Mouse (Mus musculus) stomach, adult 2 months (tissue): Measurements from ENCODE around the gene Gm8857. TPM values are rescaled to one million over a fixed set of nuclear protein-coding genes. Genes with fewer than 3 reads are reported as not detected.

Experiments
- polyA plus RNA-seq: library from polyadenylated mRNA; depleted of rRNA; stranded (reverse); fragments of >200 nt; gene quantifications from 2 replicates; pipeline ENCODE4 v1.2.3, GENCODE M21; 2012; rRNA removed

Gene Gm8857
- polyA plus RNA-seq, result not detected in 2 replicates

DNA sequence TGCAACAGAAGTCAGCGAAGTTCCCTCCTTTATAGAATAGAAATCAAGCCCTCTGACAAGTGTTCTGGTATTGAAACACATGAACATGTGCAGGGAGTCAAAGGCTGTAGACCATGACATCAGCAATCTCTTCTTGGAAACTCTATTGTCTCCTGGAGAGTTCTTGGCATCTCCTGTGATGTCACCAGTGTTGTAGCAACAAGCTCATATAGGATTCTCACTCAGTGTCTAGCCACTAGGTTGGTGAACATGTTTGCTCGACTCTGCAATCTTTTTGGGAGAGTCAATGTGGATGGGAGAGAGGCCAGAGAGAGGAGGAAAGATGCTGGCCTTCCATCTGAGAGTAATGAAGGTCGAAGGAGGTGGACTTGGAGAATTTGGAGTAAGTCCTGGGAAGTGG is at the start of gene Gm8857, which contains the start of gene Gm8871:
Gene Gm8857 (plus strand): TSS at position 303 of the 400 bp plus-strand sequence.
Gene Gm8871 (plus strand): TSS at position 301 of the 400 bp plus-strand sequence.

Other genes starting within 250 kb of the Gm8857 start
- gene Gm8871, start within 50 bp of the Gm8857 start, polyA plus RNA-seq, result not detected in 2 replicates
- not detected in 2 replicates for gene Gm8879, start 179.8 kb downstream of the Gm8857 start, polyA plus RNA-seq
- not detected in 2 replicates for gene Gm5861, start 235.3 kb downstream of the Gm8857 start, polyA plus RNA-seq